1 mouse cellular context compared by ENCODE assay signal in genomic region chr5:88727593-88728144, GRCm38 (mm10).
TF ChIP-seq lines count a peak whose summit lies in the region.

No protein-coding gene starts in this region.

TF ChIP-seq in CH12.LX, 34 proteins besides CTCF, POLR2A, EP300 and RAD21 (continued from another document):
- no peak for TF ChIP-seq MAZ (IDR thresholded peaks at IDR 0.05; ENCODE audit: low read depth, low read length)
